Mouse (Mus musculus) liver, adult 2 months (tissue): ENCODE results near the gene Smarce1. TPM values are rescaled to one million over a fixed set of nuclear protein-coding genes. Genes with fewer than 3 reads are reported as not detected.

Source experiments
- DNase-seq: peaks from one replicate; pipeline ENCODE4 v3.0.0-alpha.2; 2011; ENCODE audit warnings: low read depth, low spot score; ENCODE audit errors: extremely low read depth
- H3K27ac ChIP-seq: fragments of 200-500 bp; replicated peaks from 2 replicates; pipeline ENCODE4 v1.5.1; 2012; ENCODE audit warnings: low read depth, mild to moderate bottlenecking, control low read depth, inconsistent platforms, low read length; ENCODE audit not compliant: insufficient read depth
- H3K27me3 ChIP-seq: fragments of 200-500 bp; 2 replicates; pipeline ENCODE4 v1.6.1; 2012; ENCODE audit warnings: mild to moderate bottlenecking, moderate library complexity, low read length, inconsistent platforms; ENCODE audit not compliant: control insufficient read depth, insufficient read depth
- H3K36me3 ChIP-seq: fragments of 200-500 bp; 2 replicates; pipeline ENCODE4 v1.6.1; 2012; ENCODE audit warnings: low read length, inconsistent platforms; ENCODE audit not compliant: control insufficient read depth, insufficient read depth
- H3K4me1 ChIP-seq: fragments of 200-500 bp; 2 replicates; pipeline ENCODE4 v1.6.1; 2011; ENCODE audit warnings: low read length; ENCODE audit not compliant: control insufficient read depth, insufficient read depth
- H3K4me3 ChIP-seq: fragments of 200-500 bp; 2 replicates; pipeline ENCODE4 v1.5.1; 2011; ENCODE audit warnings: low read depth, mild to moderate bottlenecking, control low read depth, low read length, moderate library complexity; ENCODE audit not compliant: insufficient read depth
- H3K79me2 ChIP-seq: fragments of 200-500 bp; 2 replicates; pipeline ENCODE4 v1.6.1; 2012; ENCODE audit warnings: inconsistent platforms, mild to moderate bottlenecking, low read length, moderate library complexity; ENCODE audit not compliant: control insufficient read depth, insufficient read depth
- H3K9ac ChIP-seq: fragments of 200-500 bp; 2 replicates; pipeline ENCODE4 v1.6.1; 2012; ENCODE audit warnings: low read depth, mild to moderate bottlenecking, control low read depth, inconsistent platforms, low read length
- CTCF ChIP-seq: fragments of 200-500 bp; IDR thresholded peaks from 2 replicates; pipeline ENCODE4 v1.5.1; 2011; ENCODE audit warnings: low read depth, low read length, control low read depth
- POLR2A ChIP-seq: fragments of 200-500 bp; IDR thresholded peaks from 2 replicates; pipeline ENCODE4 v1.6.1; 2011; ENCODE audit warnings: low read length, control low read depth; ENCODE audit not compliant: insufficient read depth; ENCODE audit errors: extremely low read depth
- WGBS: fragments of 180-500 bp; shearing (Covaris S2); methylation state at CpG from one replicate; pipeline ENCODE4 v1.1.7; 2018; 5-methylcytosine and 5-hydroxymethylcytosine counted together
- polyA plus RNA-seq: library from polyadenylated mRNA; depleted of rRNA; stranded (reverse); fragments of >200 nt; gene quantifications from 2 replicates; pipeline ENCODE4 v1.2.3, GENCODE M21; 2012
- total RNA-seq: library from RNA; depleted of rRNA; stranded (reverse); fragments of >200 nt; gene quantifications from 2 replicates; pipeline ENCODE4 v1.2.3, GENCODE M21; 2014

The Smarce1 gene
- total and polyA plus RNA-seq, 2 experiments = 8.7 to 35.9 TPM

DNA sequence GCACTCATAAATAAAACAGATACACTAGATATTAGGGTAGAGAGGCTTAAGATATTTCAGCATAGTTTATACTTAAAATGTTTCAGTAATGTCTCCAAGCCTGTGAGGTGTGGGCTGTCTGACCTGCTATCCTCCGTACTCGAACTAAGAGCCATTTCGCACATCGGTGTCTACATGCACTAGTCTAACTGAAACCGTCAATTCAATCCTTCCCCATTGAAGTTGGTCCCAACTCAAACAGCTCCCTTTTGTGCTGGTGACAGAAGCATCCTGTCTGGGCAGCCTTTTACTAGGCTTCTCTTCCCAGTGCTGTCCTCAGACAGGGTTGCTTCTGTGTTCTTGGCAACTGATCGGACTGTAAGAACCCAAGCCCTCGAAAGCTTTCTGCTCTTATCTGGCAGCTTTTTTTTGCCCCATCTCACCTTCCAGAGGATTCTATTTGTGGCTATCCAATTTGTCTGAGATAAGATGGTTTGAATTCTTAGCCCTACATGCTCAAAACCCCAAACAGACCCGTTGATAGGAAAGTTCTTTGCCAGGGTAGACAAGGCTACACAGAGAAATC lies 22.6 kb downstream of the Smarce1 start:
- TF ChIP-seq POLR2A = no peak
- no peak for TF ChIP-seq CTCF
- no peak overlapping the region for H3K9ac ChIP-seq
- no peak for DNase-seq
- H3K4me3 ChIP-seq = no peak overlapping the region
- peaks cover 18% of the 10 kb centered on the region for H3K36me3 ChIP-seq
- no peaks in the 10 kb centered on the region for H3K79me2 ChIP-seq
- 80% methylated on average over 8 of the region's 8 CpGs for WGBS
- H3K27ac ChIP-seq = no peak overlapping the region
- H3K4me1 ChIP-seq = peaks cover 3% of the 10 kb centered on the region
- H3K27me3 ChIP-seq = no peaks in the 10 kb centered on the region

DNA sequence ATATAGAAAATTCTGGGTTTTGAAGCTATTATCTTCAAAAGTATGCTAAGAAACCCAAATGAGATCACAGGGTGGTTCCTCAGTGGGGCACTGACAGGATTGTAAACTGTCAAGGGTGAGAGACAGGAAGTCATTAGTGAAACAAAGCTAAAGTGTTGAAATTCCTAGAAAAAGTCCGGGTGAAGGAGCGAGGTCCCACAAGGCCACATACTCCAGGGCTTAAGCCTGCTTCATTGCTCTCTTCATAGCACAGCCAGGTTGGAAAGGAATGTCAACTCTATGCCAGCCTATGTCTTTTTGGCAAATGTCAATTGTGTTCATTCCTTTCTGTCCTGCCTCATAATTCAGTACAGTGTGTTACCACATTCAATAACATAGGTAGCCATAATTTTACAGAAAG lies 23.4 kb downstream of the Smarce1 start:
- H3K36me3 ChIP-seq = peaks cover 17% of the 10 kb centered on the region
- TF ChIP-seq POLR2A (no peak), CTCF (no peak)
- no peak for DNase-seq
- H3K4me3 ChIP-seq = no peak overlapping the region
- 58% methylated on average over 2 of the region's 2 CpGs for WGBS
- H3K27ac ChIP-seq = no peak overlapping the region
- H3K27me3 ChIP-seq = no peaks in the 10 kb centered on the region
- H3K79me2 ChIP-seq = no peaks in the 10 kb centered on the region
- peaks cover 3% of the 10 kb centered on the region for H3K4me1 ChIP-seq
- H3K9ac ChIP-seq = no peak overlapping the region

DNA sequence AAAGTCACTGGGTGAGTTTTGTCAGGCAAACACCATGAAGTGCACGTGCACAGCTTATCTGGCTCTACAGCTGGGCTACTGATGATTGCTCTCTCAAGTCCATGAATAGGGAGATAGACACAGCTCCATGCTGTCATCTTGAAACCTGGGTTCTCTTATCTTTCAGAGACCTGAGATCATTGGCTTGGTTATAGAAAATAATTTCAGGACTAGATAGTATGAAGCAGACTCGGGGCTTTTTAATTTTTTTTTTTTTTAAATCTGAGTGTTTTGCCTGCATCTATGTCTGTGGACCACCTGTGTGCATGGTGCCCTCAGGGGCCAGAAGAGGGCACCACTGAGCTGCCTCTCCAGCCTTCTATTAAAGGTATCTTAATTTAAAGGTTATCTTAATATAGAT lies 23.9 kb downstream of the Smarce1 start:
- no peak for TF ChIP-seq POLR2A
- TF ChIP-seq CTCF = peak; percentile 73
- peaks cover 13% of the 10 kb centered on the region for H3K36me3 ChIP-seq
- 20% methylated on average over 2 of the region's 2 CpGs for WGBS
- H3K79me2 ChIP-seq = no peaks in the 10 kb centered on the region
- no peak overlapping the region for H3K27ac ChIP-seq
- H3K27me3 ChIP-seq = no peaks in the 10 kb centered on the region
- DNase-seq = no peak
- no peak overlapping the region for H3K4me3 ChIP-seq
- no peaks in the 10 kb centered on the region; the same call in 1 of the 2 replicates for H3K4me1 ChIP-seq
- H3K9ac ChIP-seq = no peak overlapping the region

DNA sequence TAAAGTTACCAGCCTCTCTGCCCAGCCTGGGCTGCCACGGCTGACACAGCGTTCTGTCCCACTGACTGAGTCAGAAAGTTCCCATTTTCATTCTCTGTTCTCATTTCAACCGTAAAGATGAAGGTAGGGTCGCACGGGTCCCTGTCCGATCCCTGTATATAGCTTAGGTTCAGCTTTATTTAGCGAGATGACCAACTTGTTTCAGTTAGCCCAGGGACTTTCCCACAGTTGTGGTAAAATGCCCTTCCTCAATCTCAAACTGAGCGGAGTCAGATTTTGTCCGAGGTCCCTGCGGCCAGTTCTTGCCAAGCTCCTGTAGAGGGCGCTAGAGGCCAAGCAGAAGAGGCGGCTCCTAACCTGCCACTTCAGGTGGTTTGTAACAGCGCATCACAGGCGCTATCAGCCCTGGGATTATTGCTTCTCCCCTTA lies 41.6 kb downstream of the Smarce1 start:
- Histone ChIP-seq H3K27ac (no peak overlapping the region), H3K36me3 (no peaks in the 10 kb centered on the region), H3K79me2 (no peaks in the 10 kb centered on the region), H3K4me1 (no peaks in the 10 kb centered on the region), H3K27me3 (no peaks in the 10 kb centered on the region), H3K9ac (no peak overlapping the region), H3K4me3 (no peak overlapping the region)
- 18% methylated on average over 14 of the region's 14 CpGs for WGBS
- DNase-seq = peak; percentile 38
- TF ChIP-seq POLR2A (no peak), CTCF (peak; percentile 94)

DNA sequence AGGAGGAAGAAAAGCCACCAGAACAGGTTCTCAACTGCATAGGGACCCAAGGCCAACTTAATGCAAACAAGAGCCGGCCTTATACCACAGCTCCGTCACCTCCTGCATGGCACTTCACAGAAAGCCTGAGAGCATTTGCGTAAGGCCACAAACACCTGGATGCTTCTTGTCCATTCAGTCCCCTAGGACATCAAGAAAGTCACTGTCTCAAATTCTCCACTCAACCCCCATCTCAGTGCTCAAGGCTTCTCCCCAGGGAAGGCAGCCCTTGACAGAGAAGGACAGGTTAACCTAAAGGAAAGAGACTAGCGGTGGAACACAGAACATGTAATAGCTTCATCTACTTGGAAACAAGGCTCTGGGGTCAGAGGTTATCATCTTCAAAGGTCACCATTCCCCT lies 43.5 kb downstream of the Smarce1 start:
- 83% methylated on average over 4 of the region's 4 CpGs for WGBS
- H3K4me3 ChIP-seq = no peak overlapping the region
- H3K9ac ChIP-seq = no peak overlapping the region
- H3K36me3 ChIP-seq = no peaks in the 10 kb centered on the region
- DNase-seq = no peak
- H3K79me2 ChIP-seq = no peaks in the 10 kb centered on the region
- H3K4me1 ChIP-seq = no peaks in the 10 kb centered on the region
- no peak for TF ChIP-seq CTCF
- TF ChIP-seq POLR2A = no peak
- no peaks in the 10 kb centered on the region for H3K27me3 ChIP-seq
- no peak overlapping the region for H3K27ac ChIP-seq

DNA sequence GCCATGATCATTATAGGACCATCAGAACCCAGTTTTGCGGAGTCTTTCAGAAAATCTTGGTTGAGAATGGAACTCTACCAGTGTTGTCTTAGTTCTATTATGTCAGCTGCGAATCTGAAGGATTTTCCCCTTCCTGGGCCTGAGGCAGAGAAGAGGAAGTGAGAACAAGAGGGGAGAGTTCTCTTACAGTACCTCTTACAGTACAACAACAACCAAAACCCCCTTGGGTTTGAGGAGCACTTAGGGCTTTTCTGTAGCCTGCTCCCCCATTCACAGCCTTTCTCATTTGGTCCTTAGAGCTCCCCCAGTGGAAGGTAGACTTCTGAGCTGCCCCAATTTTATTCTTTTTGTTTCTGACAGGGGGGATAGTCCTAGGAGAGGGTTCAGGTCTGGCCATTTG lies 44.0 kb downstream of the Smarce1 start:
- Histone ChIP-seq H3K27me3 (no peaks in the 10 kb centered on the region), H3K79me2 (no peaks in the 10 kb centered on the region), H3K9ac (no peak overlapping the region), H3K4me1 (no peaks in the 10 kb centered on the region), H3K36me3 (no peaks in the 10 kb centered on the region), H3K27ac (no peak overlapping the region), H3K4me3 (no peak overlapping the region)
- 78% methylated on average over 2 of the region's 2 CpGs for WGBS
- no peak for TF ChIP-seq POLR2A
- TF ChIP-seq CTCF = no peak
- no peak for DNase-seq
